Mouse (Mus musculus): ENCODE measurements around the gene Smco4. TPM values are rescaled to one million over a fixed set of nuclear protein-coding genes. Genes with fewer than 3 reads are reported as not detected.
A peak's percentile ranks its signal among the peaks of the same experiment; 100 is the strongest.

The Smco4 gene
- polyA plus RNA-seq, 1 experiment from 2014 or later, result 0.78 TPM

DNA sequence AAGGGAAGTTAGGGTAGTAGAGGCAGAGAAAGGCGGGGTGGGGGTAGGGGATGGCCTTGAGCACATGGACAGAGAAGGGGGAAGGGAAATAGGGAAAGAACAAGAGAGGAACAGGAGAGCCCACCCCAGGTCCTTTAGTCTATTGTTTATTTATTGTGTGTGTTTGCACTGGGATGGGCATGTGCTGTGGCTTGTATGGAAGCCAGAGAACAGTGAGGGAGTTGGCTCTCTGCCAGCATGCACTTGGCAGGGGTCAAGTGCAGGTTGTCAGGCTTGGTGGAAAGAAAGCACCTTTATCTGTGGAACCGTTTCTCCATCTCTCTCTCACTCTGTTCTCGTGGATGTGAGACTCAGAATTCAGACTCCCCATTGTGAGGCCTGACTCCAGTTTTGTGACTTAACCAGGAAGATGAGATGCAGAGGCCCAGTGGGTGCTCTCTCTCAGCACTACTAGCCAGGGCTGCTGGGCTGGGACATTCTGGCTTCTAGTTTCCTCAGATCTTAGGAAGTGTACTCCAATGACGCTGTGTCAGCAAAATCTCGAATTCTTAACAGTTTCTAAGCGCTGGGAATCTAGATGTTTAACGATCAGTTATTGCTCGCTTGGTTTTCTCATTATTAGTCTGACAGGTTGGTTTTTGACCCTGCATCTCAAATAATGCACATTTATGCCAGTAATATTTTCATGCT, 36.2 kb downstream of the Smco4 start:
- Histone ChIP-seq H3K4me3 (replicated peaks) (no peak overlapping the region), H3K27me3 (no peaks in the 10 kb centered on the region), H3K9me3 (replicated peaks) (no peaks in the 10 kb centered on the region), H3K9ac (no peak overlapping the region), H3K4me2 (no peak overlapping the region), H3K4me1 (replicated peaks) (peaks cover 27% of the 10 kb centered on the region), H3K27ac (replicated peaks) (no peak overlapping the region), H3K36me3 (replicated peaks) (0 out of 2 replicates have a peak, but pooled peaks cover 3% of the 10 kb centered on the region)
- 54% methylated on average over 8 of the region's 8 CpGs for WGBS (ENCODE audit: insufficient replicate concordance)
- ATAC-seq (ENCODE audit: insufficient read depth), result 0 out of 2 replicates have a peak, but pooled peaks have one; percentile 32

DNA sequence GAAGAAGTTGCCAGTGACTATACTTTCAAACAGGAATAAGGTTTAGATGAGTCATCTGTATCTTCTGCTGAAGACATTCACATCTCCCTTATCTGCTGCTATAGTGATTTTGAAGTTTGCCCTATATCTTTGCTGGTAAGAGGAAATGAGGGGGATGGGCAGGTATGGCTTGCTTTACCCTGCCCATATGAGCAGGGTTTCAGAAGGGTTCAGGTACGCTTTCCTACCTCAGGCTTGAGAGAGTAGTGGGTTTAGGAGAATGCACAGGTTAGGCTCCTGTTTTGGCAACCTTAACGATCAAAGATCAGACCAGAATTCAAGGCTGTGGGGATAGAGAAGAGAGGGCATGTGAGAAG, 36.7 kb downstream of the Smco4 start:
- no peak overlapping the region for H3K27ac ChIP-seq (replicated peaks)
- peaks cover 32% of the 10 kb centered on the region for H3K4me1 ChIP-seq (replicated peaks)
- H3K36me3 ChIP-seq (replicated peaks), result 0 out of 2 replicates have a peak, but pooled peaks cover 3% of the 10 kb centered on the region
- H3K9ac ChIP-seq, result no peak overlapping the region
- no peak overlapping the region for H3K4me2 ChIP-seq
- no peaks in the 10 kb centered on the region for H3K27me3 ChIP-seq
- no peaks in the 10 kb centered on the region for H3K9me3 ChIP-seq (replicated peaks)
- WGBS (ENCODE audit: insufficient replicate concordance), result 55% methylated on average over 2 of the region's 2 CpGs
- no peak for ATAC-seq (ENCODE audit: insufficient read depth)
- no peak overlapping the region for H3K4me3 ChIP-seq (replicated peaks)

DNA sequence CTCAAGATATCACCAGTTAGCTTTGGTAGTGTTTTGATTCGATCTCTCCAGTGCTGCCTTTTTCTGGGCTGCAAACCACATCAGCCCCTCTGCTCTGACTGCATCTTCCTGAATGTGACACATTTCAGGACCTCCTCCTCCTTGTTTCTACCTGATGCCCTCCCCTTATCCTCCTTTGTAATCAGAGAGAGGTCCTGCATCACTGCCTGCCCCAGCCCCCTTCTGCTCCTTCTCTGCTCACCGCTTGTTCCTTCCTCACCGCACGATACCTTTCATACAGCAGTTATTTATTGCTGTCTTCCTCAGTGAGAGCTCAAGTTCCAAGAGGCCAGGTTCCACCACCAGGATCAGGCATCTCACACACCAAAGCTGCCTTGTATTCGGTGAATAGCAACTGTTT, 38.0 kb downstream of the Smco4 start:
- Histone ChIP-seq H3K4me3 (replicated peaks) (no peak overlapping the region), H3K9me3 (replicated peaks) (no peaks in the 10 kb centered on the region), H3K36me3 (replicated peaks) (0 out of 2 replicates have a peak, but pooled peaks cover 3% of the 10 kb centered on the region), H3K9ac (no peak overlapping the region), H3K4me2 (no peak overlapping the region), H3K27ac (replicated peaks) (no peak overlapping the region), H3K27me3 (no peaks in the 10 kb centered on the region), H3K4me1 (replicated peaks) (peaks cover 42% of the 10 kb centered on the region)
- WGBS (ENCODE audit: insufficient replicate concordance), result 68% methylated on average over 5 of the region's 5 CpGs
- no peak for ATAC-seq (ENCODE audit: insufficient read depth)

DNA sequence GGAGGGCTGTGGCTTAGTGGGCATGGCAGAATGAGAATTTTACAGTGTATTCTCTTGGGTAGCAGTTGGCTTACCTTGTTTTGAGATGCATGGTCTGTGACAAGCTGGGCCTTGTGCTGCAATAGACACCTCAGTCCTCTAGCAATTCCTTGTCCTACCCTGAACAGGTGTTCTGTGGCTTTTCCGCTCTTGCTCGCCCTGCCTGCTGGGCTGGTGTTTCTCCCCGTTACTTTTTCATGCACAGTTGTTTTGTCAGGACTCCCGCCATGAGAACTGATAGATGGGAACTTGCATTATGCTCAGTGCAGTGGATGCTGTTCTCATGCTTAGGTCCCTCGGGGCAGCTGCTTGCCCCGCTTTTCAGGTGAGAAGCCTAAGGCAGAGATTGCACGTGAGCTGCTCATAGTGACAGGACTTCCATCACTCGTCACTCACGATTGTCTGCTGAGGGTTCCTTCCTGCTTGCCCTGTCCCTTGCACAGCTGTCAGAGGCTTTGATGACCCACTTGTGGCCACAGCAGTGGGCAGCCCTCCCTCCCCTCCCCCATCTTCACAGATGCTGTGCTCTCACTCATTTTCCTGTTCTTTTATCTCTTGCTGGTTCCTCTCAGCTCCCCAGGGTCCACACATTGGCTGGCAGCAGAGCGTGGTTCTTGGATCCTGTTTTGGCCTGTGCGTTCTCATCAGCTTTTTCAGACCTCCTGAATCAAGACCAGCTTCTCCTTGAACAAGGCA, 40.3 kb downstream of the Smco4 start:
- no peak for ATAC-seq (ENCODE audit: insufficient read depth)
- no peak overlapping the region for H3K9ac ChIP-seq
- 52% methylated on average over 11 of the region's 11 CpGs for WGBS (ENCODE audit: insufficient replicate concordance)
- H3K4me1 ChIP-seq (replicated peaks), result peaks cover 43% of the 10 kb centered on the region
- H3K36me3 ChIP-seq (replicated peaks), result 0 out of 2 replicates have a peak, but pooled peaks cover 3% of the 10 kb centered on the region
- H3K4me3 ChIP-seq (replicated peaks), result no peak overlapping the region
- no peaks in the 10 kb centered on the region for H3K9me3 ChIP-seq (replicated peaks)
- no peak overlapping the region for H3K27ac ChIP-seq (replicated peaks)
- H3K27me3 ChIP-seq, result no peaks in the 10 kb centered on the region
- H3K4me2 ChIP-seq, result no peak overlapping the region

DNA sequence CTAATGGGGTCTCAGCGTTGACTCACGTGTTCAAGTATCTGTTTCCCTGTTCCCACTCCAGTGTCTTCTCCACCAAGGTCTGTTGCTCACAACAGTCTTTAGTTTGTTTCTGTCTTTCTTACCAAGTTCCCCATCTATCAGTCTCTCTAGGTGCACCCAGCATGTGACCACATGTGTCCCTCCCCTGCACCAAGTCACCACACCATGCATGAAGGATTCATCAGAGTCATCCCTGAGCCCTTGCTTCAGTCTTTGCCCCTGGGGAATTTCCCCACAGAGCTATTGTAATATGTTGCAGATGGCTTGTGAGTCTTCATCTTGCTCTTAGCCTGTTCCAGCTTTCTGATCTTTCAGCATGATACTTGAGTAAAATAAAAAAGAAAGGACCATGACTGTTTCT, 40.9 kb downstream of the Smco4 start:
- Histone ChIP-seq H3K27me3 (no peaks in the 10 kb centered on the region), H3K27ac (replicated peaks) (no peak overlapping the region), H3K36me3 (replicated peaks) (0 out of 2 replicates have a peak, but pooled peaks cover 3% of the 10 kb centered on the region), H3K4me3 (replicated peaks) (no peak overlapping the region), H3K4me2 (no peak overlapping the region), H3K9ac (no peak overlapping the region), H3K9me3 (replicated peaks) (no peaks in the 10 kb centered on the region), H3K4me1 (replicated peaks) (peaks cover 39% of the 10 kb centered on the region)
- 69% methylated on average over 2 of the region's 2 CpGs for WGBS (ENCODE audit: insufficient replicate concordance)
- no peak for ATAC-seq (ENCODE audit: insufficient read depth)

DNA sequence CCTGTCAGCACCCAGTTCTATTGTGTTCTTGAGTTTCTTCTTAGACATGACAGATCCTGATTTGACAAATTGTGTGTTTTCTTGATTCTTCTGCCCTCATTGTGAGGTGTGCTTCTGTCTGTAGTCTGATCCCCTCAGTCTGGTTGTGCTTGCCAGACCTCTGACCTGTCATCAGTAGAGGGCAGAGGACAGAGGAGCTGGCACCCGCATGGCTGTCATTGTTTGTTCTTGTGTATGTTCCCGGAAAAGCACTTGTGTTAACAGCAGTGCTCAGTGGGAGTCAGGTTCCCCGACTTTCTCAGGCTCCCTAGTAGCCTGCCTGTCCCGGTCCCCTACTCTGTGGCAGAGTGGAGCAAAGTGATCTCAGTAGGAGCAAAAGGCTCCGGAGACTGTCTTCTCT, 42.2 kb downstream of the Smco4 start:
- Histone ChIP-seq H3K36me3 (replicated peaks) (0 out of 2 replicates have a peak, but pooled peaks cover 3% of the 10 kb centered on the region), H3K4me3 (replicated peaks) (no peak overlapping the region), H3K27me3 (no peaks in the 10 kb centered on the region), H3K9ac (no peak overlapping the region), H3K27ac (replicated peaks) (peak overlapping the region; percentile 72), H3K4me1 (replicated peaks) (peaks cover 27% of the 10 kb centered on the region), H3K4me2 (no peak overlapping the region), H3K9me3 (replicated peaks) (no peaks in the 10 kb centered on the region)
- WGBS (ENCODE audit: insufficient replicate concordance), result 57% methylated on average over 5 of the region's 5 CpGs
- peak; percentile 66; the same call in 1 of the 2 replicates for ATAC-seq (ENCODE audit: insufficient read depth)

DNA sequence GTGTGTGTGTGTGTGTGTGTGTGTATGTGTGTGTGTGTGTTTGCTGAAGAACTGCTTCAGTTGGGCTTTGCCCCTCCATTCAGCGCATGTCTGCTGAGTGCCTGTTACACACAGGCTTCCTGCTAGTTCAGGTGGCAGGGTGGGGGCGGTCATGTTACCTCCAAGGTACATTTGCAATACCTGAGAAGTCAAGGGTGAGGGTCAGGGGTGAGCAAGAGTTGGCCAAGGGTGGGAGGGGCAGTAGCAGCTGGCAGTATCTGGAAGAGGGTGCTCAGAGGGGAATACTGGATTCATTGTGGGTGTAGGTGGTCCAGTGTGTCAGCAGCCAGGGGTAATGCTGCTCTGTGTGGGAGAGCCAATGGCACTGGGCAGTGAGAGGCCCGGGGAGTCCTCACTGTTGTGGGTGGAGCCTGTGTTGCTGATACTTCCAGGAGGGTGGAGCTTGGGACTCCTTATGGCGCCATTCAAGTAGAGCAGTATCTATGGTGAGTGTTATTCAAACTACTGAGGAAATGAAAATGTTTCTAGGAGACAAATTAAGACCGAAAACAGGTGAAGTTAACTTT, 43.7 kb downstream of the Smco4 start:
- peak overlapping the region; percentile 31; the same call in 1 of the 2 replicates for H3K27ac ChIP-seq (replicated peaks)
- H3K4me2 ChIP-seq, result no peak overlapping the region
- no peaks in the 10 kb centered on the region for H3K27me3 ChIP-seq
- WGBS (ENCODE audit: insufficient replicate concordance), result 61% methylated on average over 5 of the region's 5 CpGs
- no peak for ATAC-seq (ENCODE audit: insufficient read depth)
- no peak overlapping the region for H3K9ac ChIP-seq
- H3K4me3 ChIP-seq (replicated peaks), result no peak overlapping the region
- no peaks in the 10 kb centered on the region for H3K36me3 ChIP-seq (replicated peaks)
- H3K4me1 ChIP-seq (replicated peaks), result peaks cover 30% of the 10 kb centered on the region
- no peaks in the 10 kb centered on the region for H3K9me3 ChIP-seq (replicated peaks)

DNA sequence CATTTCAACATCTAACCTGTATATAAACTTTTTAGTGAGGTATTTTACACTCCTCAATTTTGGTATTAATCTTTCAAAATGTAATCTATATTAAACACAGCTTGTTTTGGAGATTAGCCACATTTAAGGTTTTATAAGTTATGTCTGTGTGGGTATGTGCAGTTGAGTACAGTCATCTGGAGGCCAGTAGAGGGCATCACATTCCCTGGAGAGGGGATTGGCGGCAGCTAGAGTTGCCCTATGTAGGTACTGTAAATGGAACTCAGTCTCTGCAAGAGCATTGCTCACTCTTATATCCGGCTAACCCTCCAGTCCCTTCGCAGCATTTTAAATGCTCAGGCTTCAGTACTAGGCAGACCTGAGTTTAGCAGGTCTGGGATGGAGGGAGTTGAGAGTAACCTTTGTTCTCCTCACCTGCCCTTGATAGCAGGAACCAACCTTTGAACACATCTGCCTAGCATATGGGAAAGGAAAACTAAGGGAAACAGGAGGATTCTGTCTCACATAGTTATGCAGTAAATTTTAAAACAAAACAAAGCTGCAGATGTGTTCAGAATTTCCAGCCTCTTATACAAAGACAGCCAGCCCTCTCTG, 44.3 kb downstream of the Smco4 start:
- Histone ChIP-seq H3K27me3 (no peaks in the 10 kb centered on the region), H3K9me3 (replicated peaks) (no peaks in the 10 kb centered on the region), H3K27ac (replicated peaks) (no peak overlapping the region), H3K4me3 (replicated peaks) (no peak overlapping the region), H3K4me2 (no peak overlapping the region), H3K4me1 (replicated peaks) (peaks cover 36% of the 10 kb centered on the region), H3K9ac (no peak overlapping the region), H3K36me3 (replicated peaks) (no peaks in the 10 kb centered on the region)
- 65% methylated on average over 3 of the region's 3 CpGs for WGBS (ENCODE audit: insufficient replicate concordance)
- ATAC-seq (ENCODE audit: insufficient read depth), result no peak

DNA sequence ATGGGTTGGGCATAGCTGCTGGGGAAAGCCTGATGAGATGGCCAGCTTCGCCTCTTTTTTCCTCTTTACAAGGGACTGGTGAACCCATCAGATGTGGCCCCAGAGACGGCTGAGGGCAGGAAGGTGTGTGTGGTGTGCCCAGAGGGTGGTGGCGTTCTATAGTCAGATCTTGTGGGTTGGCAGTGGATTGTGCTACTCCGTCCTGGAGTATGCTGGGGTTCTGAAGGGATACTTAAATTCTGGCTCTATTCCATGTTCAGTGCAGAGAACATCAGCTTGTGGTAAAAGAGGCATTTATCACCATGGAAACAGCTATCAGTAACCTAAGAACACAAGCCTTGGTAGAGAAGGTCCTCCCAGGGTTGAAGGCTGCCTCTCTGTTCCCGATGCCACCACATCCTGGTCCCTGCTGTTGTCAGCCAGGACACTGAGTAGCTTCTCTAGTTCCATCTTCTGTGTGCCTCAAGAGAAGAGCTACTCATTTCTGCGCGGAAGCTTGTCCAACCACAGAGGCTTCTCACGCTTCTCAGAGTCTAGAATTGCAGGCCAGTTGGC, 45.8 kb downstream of the Smco4 start:
- H3K9me3 ChIP-seq (replicated peaks), result no peaks in the 10 kb centered on the region
- no peaks in the 10 kb centered on the region for H3K36me3 ChIP-seq (replicated peaks)
- H3K27me3 ChIP-seq, result no peaks in the 10 kb centered on the region
- no peak for ATAC-seq (ENCODE audit: insufficient read depth)
- H3K4me3 ChIP-seq (replicated peaks), result no peak overlapping the region
- WGBS (ENCODE audit: insufficient replicate concordance), result 69% methylated on average over 8 of the region's 8 CpGs
- no peak overlapping the region for H3K4me2 ChIP-seq
- no peak overlapping the region for H3K27ac ChIP-seq (replicated peaks)
- H3K9ac ChIP-seq, result no peak overlapping the region
- H3K4me1 ChIP-seq (replicated peaks), result peaks cover 41% of the 10 kb centered on the region

DNA sequence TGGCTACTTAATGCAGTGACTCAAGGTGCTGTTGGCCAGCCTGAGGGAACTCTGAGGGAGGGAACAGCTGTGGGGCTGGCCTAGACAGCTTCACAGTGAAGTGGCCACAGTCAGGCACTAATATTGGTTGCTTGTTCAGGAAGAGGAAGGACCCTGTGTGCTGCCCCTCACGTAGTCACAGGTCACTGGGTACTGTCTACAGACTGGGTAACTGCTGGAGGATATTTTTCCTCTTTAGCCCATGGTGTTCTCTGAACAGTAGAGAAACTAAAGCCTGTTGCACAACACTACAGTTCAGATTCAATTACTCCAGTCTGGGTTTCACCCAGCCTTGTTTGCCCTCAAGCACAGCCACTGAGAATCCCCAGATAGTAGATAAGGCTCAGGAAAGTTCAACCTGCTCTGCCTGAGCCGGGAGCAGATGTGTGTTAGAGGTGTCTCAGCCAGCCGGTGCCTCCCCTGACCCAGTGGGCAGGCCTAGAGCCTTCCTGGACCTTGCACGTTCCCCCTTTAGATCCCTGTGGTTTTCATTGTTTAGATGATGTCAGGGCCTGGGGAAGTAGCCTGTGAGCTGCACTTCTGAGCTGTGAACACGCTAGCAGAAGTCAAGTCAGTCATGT, 48.6 kb downstream of the Smco4 start:
- peak overlapping the region; percentile 75 for H3K27ac ChIP-seq (replicated peaks)
- no peaks in the 10 kb centered on the region for H3K27me3 ChIP-seq
- H3K4me2 ChIP-seq, result no peak overlapping the region
- no peaks in the 10 kb centered on the region for H3K9me3 ChIP-seq (replicated peaks)
- no peak overlapping the region for H3K9ac ChIP-seq
- no peaks in the 10 kb centered on the region for H3K36me3 ChIP-seq (replicated peaks)
- peaks cover 26% of the 10 kb centered on the region for H3K4me1 ChIP-seq (replicated peaks)
- no peak overlapping the region for H3K4me3 ChIP-seq (replicated peaks)
- ATAC-seq (ENCODE audit: insufficient read depth), result peak; percentile 82
- WGBS (ENCODE audit: insufficient replicate concordance), result 21% methylated on average over 5 of the region's 5 CpGs
